Mouse (Mus musculus): ENCODE measurements around the gene Mapkbp1. TPM values are rescaled to one million over a fixed set of nuclear protein-coding genes. Genes with fewer than 3 reads are reported as not detected.

The Mapkbp1 gene
- polyA plus RNA-seq, 1 experiment from 2014 or later = 7.9 TPM

DNA sequence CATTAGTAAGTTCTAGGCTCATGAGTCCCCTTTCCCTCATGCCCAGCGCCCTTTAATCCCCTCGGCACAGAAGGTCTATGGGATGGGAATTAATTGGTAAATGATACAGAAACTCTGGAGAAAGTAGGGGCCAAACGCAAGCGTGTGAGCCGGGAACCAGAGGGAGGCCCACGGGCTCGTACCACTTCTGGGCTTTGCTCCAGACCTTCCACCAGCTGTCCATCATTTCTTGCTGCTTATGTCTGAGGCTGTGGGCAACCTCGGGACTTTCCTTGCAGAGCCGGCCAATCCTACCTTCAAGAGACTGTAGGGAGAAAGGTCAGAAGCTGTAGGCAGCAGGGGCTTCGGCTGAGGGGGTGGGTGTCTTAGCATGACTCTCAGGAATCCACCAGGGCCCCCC lies 83.4 kb downstream of the Mapkbp1 start:
- Histone ChIP-seq H3K36me3 (ENCODE audit: control insufficient read depth, insufficient read depth, low read length) (no peaks in the 10 kb centered on the region), H3K9me3 (ENCODE audit: control insufficient read depth, low read length) (no peaks in the 10 kb centered on the region), H3K9ac (replicated peaks; ENCODE audit: low read depth, low read length) (no peak overlapping the region), H3K4me3 (ENCODE audit: low read depth, low read length) (no peak overlapping the region), H3K4me2 (ENCODE audit: low read depth, low read length) (no peak overlapping the region), H3K27me3 (ENCODE audit: control insufficient read depth, insufficient read depth, low read length) (no peaks in the 10 kb centered on the region), H3K27ac (ENCODE audit: low read depth, low read length) (no peak overlapping the region), H3K4me1 (ENCODE audit: control insufficient read depth, insufficient read depth, low read length) (no peaks in the 10 kb centered on the region)
- 90% methylated on average over 10 of the region's 10 CpGs for WGBS
- no peak for ATAC-seq (ENCODE audit: low read depth)

DNA sequence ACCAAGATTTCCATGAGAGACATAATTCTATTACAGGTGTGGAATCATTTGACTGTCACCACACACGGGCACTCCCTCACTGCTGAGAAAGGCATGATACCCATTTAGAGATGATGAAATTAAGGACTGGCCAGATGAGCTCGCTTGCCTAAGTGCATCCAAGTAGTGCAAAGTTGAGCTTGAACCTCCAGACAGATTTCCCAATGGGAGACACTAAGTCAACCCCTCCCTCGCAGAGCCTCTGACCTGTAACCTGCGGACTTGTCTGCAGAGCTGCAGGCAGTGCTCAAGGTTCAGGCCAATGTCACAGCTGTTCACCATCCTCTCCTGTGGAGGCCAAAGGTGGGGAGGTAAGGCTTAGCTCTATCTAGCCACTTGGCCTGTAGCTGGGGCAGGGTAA lies 86.3 kb downstream of the Mapkbp1 start:
- Histone ChIP-seq H3K4me1 (ENCODE audit: control insufficient read depth, insufficient read depth, low read length) (no peaks in the 10 kb centered on the region), H3K36me3 (ENCODE audit: control insufficient read depth, insufficient read depth, low read length) (no peaks in the 10 kb centered on the region), H3K4me2 (ENCODE audit: low read depth, low read length) (no peak overlapping the region), H3K9me3 (ENCODE audit: control insufficient read depth, low read length) (no peaks in the 10 kb centered on the region), H3K27me3 (ENCODE audit: control insufficient read depth, insufficient read depth, low read length) (no peaks in the 10 kb centered on the region), H3K4me3 (ENCODE audit: low read depth, low read length) (no peak overlapping the region), H3K27ac (ENCODE audit: low read depth, low read length) (no peak overlapping the region), H3K9ac (replicated peaks; ENCODE audit: low read depth, low read length) (no peak overlapping the region)
- no peak for ATAC-seq (ENCODE audit: low read depth)
- WGBS = 87% methylated on average over 4 of the region's 4 CpGs

DNA sequence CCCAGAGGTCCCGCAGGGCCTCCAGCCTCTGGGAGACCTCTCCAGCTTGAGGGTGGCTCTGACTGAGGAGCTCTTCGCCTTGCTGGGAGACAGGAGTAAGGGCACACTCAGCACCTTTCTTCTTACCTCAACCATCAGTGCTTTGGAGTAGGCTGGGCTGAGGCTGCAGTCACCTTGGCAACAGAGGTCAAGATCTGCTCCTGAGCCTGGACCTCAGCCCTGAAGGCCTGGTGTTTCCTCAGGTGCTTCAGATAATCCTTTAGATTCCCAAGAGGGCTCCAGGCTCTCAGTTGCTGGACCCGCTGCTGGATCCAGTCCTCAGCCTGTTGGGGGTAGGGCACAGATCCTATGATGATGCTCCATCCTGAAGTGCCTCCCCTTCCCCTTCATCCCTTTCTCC lies 87.0 kb downstream of the Mapkbp1 start:
- Histone ChIP-seq H3K4me2 (ENCODE audit: low read depth, low read length) (no peak overlapping the region), H3K4me3 (ENCODE audit: low read depth, low read length) (no peak overlapping the region), H3K27ac (ENCODE audit: low read depth, low read length) (no peak overlapping the region), H3K36me3 (ENCODE audit: control insufficient read depth, insufficient read depth, low read length) (no peaks in the 10 kb centered on the region), H3K9me3 (ENCODE audit: control insufficient read depth, low read length) (no peaks in the 10 kb centered on the region), H3K4me1 (ENCODE audit: control insufficient read depth, insufficient read depth, low read length) (no peaks in the 10 kb centered on the region), H3K9ac (replicated peaks; ENCODE audit: low read depth, low read length) (no peak overlapping the region), H3K27me3 (ENCODE audit: control insufficient read depth, insufficient read depth, low read length) (no peaks in the 10 kb centered on the region)
- ATAC-seq (ENCODE audit: low read depth) = no peak
- WGBS = 85% methylated on average over 3 of the region's 3 CpGs

DNA sequence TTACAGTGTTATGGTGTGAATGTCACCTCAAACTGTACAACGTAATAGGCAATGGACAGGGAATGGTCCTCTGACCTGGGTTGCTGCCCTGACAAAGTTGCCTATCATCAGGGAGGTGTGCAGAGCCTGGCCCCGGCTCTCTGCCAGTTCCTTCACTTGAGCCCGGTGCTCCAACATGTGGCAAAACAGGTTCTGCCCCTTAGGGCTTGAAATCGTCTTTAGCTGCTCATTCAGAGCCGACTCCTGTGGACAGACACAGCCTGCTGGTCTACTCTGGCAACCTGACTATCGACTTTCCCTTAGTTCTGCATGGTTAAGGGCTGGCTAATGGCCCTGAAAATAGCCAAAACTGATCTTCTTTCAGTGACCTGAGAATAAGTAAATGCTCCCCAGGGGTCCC lies 87.7 kb downstream of the Mapkbp1 start:
- Histone ChIP-seq H3K4me1 (ENCODE audit: control insufficient read depth, insufficient read depth, low read length) (no peaks in the 10 kb centered on the region), H3K4me3 (ENCODE audit: low read depth, low read length) (no peak overlapping the region), H3K9me3 (ENCODE audit: control insufficient read depth, low read length) (no peaks in the 10 kb centered on the region), H3K27ac (ENCODE audit: low read depth, low read length) (no peak overlapping the region), H3K27me3 (ENCODE audit: control insufficient read depth, insufficient read depth, low read length) (no peaks in the 10 kb centered on the region), H3K4me2 (ENCODE audit: low read depth, low read length) (no peak overlapping the region), H3K36me3 (ENCODE audit: control insufficient read depth, insufficient read depth, low read length) (no peaks in the 10 kb centered on the region), H3K9ac (replicated peaks; ENCODE audit: low read depth, low read length) (no peak overlapping the region)
- ATAC-seq (ENCODE audit: low read depth) = no peak
- WGBS = 72% methylated on average over 6 of the region's 6 CpGs

DNA sequence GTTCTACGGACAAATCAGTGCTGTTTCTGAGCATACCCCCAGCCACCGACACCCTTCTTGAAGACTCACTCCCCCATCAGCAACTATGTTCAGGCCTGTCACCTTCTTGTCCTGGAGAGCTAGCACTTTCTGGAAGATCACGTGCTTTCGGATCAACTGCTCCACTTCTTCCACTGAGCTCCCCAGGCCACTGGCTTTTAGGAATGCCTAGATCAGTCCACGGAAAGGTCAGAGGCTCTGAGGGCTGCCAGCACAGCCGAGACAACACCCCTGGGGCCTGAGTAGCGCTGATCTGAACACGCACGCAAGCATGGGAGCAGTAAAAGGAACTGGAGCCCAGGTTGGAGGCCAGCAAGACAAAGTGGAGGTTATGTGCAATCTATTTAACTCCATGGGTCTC lies 88.2 kb downstream of the Mapkbp1 start:
- Histone ChIP-seq H3K36me3 (ENCODE audit: control insufficient read depth, insufficient read depth, low read length) (no peaks in the 10 kb centered on the region), H3K4me2 (ENCODE audit: low read depth, low read length) (no peak overlapping the region), H3K27ac (ENCODE audit: low read depth, low read length) (no peak overlapping the region), H3K4me1 (ENCODE audit: control insufficient read depth, insufficient read depth, low read length) (no peaks in the 10 kb centered on the region), H3K4me3 (ENCODE audit: low read depth, low read length) (no peak overlapping the region), H3K27me3 (ENCODE audit: control insufficient read depth, insufficient read depth, low read length) (no peaks in the 10 kb centered on the region), H3K9me3 (ENCODE audit: control insufficient read depth, low read length) (no peaks in the 10 kb centered on the region), H3K9ac (replicated peaks; ENCODE audit: low read depth, low read length) (no peak overlapping the region)
- ATAC-seq (ENCODE audit: low read depth) = no peak
- WGBS = 65% methylated on average over 9 of the region's 9 CpGs

DNA sequence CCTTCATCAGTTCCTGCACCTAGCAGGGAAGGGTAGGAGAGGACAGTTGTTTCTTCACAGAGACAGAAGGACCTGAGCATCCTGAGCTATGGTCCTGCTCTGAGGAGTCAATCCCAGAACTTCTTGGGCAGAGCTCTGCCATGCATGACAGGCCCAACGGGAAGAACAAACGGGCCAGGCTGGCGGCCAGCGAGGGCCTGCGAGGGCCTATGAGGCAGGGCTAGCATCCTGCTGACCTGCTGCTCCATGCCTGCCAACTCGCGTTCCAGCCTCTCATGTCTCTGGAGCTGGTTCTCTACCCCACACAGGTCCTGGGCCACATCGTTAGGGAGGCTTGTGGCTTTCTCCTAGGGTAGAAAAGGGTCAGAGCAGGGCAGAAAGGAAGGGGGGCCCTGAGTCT lies 89.7 kb downstream of the Mapkbp1 start:
- H3K27ac ChIP-seq (ENCODE audit: low read depth, low read length) = no peak overlapping the region
- no peaks in the 10 kb centered on the region for H3K36me3 ChIP-seq (ENCODE audit: control insufficient read depth, insufficient read depth, low read length)
- no peak overlapping the region for H3K4me3 ChIP-seq (ENCODE audit: low read depth, low read length)
- no peak overlapping the region for H3K9ac ChIP-seq (replicated peaks; ENCODE audit: low read depth, low read length)
- H3K27me3 ChIP-seq (ENCODE audit: control insufficient read depth, insufficient read depth, low read length) = no peaks in the 10 kb centered on the region
- WGBS = 85% methylated on average over 8 of the region's 8 CpGs
- H3K4me1 ChIP-seq (ENCODE audit: control insufficient read depth, insufficient read depth, low read length) = no peaks in the 10 kb centered on the region
- no peak for ATAC-seq (ENCODE audit: low read depth)
- H3K9me3 ChIP-seq (ENCODE audit: control insufficient read depth, low read length) = no peaks in the 10 kb centered on the region
- no peak overlapping the region for H3K4me2 ChIP-seq (ENCODE audit: low read depth, low read length)

DNA sequence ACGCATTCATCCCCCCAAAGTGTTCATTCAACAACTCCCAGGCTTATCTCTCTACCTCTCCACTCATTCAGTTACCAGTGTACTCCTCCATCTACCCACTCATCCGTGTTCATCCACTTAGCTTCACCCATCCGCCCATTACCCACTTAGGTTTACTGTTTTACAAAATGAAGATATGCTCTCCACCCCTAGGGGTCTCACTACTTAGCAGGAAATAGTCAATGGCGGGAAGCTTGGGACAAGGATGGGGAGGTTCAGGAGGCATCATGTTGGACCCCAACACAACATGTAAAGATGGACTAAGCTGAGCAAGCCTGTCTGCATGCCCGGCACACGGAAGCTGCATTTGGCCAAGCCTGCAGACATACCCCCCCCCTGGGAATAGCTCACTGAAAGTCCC lies 92.1 kb downstream of the Mapkbp1 start:
- Histone ChIP-seq H3K4me2 (ENCODE audit: low read depth, low read length) (no peak overlapping the region), H3K4me1 (ENCODE audit: control insufficient read depth, insufficient read depth, low read length) (no peaks in the 10 kb centered on the region), H3K4me3 (ENCODE audit: low read depth, low read length) (no peak overlapping the region), H3K36me3 (ENCODE audit: control insufficient read depth, insufficient read depth, low read length) (no peaks in the 10 kb centered on the region), H3K27ac (ENCODE audit: low read depth, low read length) (no peak overlapping the region), H3K27me3 (ENCODE audit: control insufficient read depth, insufficient read depth, low read length) (no peaks in the 10 kb centered on the region), H3K9ac (replicated peaks; ENCODE audit: low read depth, low read length) (no peak overlapping the region), H3K9me3 (ENCODE audit: control insufficient read depth, low read length) (no peaks in the 10 kb centered on the region)
- ATAC-seq (ENCODE audit: low read depth) = no peak
- WGBS = 89% methylated on average over 6 of the region's 6 CpGs

DNA sequence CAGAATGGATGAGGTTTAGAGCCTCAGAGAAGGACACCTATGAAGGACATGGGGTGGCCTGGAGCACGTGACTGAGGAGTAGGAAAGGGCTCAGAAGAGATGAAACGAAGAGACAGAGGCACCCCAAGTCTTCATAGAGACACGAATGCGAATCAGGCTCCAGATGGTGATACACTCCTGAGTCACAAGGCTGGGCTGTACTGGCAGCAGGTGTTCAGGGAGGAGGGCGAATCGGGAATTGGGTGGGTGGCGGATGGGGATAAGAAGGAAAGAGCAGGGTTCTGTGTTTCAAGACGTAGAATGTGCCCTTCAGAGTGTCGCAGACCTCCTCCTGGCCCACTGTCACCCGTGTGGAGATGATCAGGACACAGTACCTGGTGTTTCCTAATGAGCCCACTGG lies 92.7 kb downstream of the Mapkbp1 start:
- no peaks in the 10 kb centered on the region for H3K4me1 ChIP-seq (ENCODE audit: control insufficient read depth, insufficient read depth, low read length)
- ATAC-seq (ENCODE audit: low read depth) = no peak
- H3K4me2 ChIP-seq (ENCODE audit: low read depth, low read length) = no peak overlapping the region
- no peaks in the 10 kb centered on the region for H3K9me3 ChIP-seq (ENCODE audit: control insufficient read depth, low read length)
- no peaks in the 10 kb centered on the region for H3K27me3 ChIP-seq (ENCODE audit: control insufficient read depth, insufficient read depth, low read length)
- H3K36me3 ChIP-seq (ENCODE audit: control insufficient read depth, insufficient read depth, low read length) = no peaks in the 10 kb centered on the region
- no peak overlapping the region for H3K27ac ChIP-seq (ENCODE audit: low read depth, low read length)
- WGBS = 91% methylated on average over 10 of the region's 10 CpGs
- no peak overlapping the region for H3K9ac ChIP-seq (replicated peaks; ENCODE audit: low read depth, low read length)
- no peak overlapping the region for H3K4me3 ChIP-seq (ENCODE audit: low read depth, low read length)

DNA sequence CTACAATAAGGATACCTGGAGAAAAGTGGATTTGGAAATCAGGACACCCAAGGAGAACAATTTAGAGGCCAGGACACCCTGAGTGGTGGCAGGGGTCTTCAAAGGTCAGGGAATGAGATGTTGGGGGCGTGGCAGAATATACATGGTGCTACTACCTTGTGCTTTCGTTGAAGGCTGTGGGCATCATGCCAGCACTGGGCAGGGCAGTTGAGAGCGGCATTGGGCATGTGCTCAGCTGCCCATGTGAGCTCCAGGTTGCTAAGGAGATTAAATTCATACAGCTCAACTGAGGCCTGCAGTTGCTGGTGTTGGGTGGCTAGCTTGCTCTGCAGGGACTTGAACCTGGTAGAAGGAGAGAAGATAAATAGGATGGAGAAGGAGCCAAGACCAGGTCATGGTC lies 93.7 kb downstream of the Mapkbp1 start:
- ATAC-seq (ENCODE audit: low read depth) = no peak
- Histone ChIP-seq H3K36me3 (ENCODE audit: control insufficient read depth, insufficient read depth, low read length) (no peaks in the 10 kb centered on the region), H3K27me3 (ENCODE audit: control insufficient read depth, insufficient read depth, low read length) (no peaks in the 10 kb centered on the region), H3K4me2 (ENCODE audit: low read depth, low read length) (no peak overlapping the region), H3K4me3 (ENCODE audit: low read depth, low read length) (no peak overlapping the region), H3K9me3 (ENCODE audit: control insufficient read depth, low read length) (no peaks in the 10 kb centered on the region), H3K4me1 (ENCODE audit: control insufficient read depth, insufficient read depth, low read length) (no peaks in the 10 kb centered on the region), H3K9ac (replicated peaks; ENCODE audit: low read depth, low read length) (no peak overlapping the region), H3K27ac (ENCODE audit: low read depth, low read length) (no peak overlapping the region)
- WGBS = 86% methylated on average over 3 of the region's 3 CpGs

Measured in neural tube, embryonic 14.5 days (tissue).